Mouse (Mus musculus) kidney, adult 2 months (tissue): ENCODE measurements at regions not wholly inside any gene's neighbourhood (a gene's known extent, or its start where the extent isn't known, plus 50 kb on each side); places are given as distances from the start of the nearest gene placed in this dataset.

Experiments used
- DNase-seq: peaks from one replicate; pipeline ENCODE4 v3.0.0; 2021
- H3K27ac ChIP-seq: fragments of 200-500 bp; 2 replicates; pipeline ENCODE4 v1.5.1; 2012; ENCODE audit warnings: low read depth, low read length, control low read depth, inconsistent platforms; ENCODE audit not compliant: insufficient read depth
- H3K27me3 ChIP-seq: fragments of 200-500 bp; replicated peaks from 2 replicates; pipeline ENCODE4 v1.6.1; 2012; ENCODE audit warnings: mild to moderate bottlenecking, moderate library complexity, low read length, inconsistent platforms; ENCODE audit not compliant: control insufficient read depth, insufficient read depth
- H3K36me3 ChIP-seq: fragments of 200-500 bp; 2 replicates; pipeline ENCODE4 v1.6.1; 2012; ENCODE audit warnings: mild to moderate bottlenecking, moderate library complexity, low read length, inconsistent platforms; ENCODE audit not compliant: control insufficient read depth, insufficient read depth
- H3K4me1 ChIP-seq: fragments of 200-500 bp; 2 replicates; pipeline ENCODE4 v1.6.1; 2011; ENCODE audit warnings: low read length; ENCODE audit not compliant: control insufficient read depth, insufficient read depth
- H3K4me3 ChIP-seq: fragments of 200-500 bp; 2 replicates; pipeline ENCODE4 v1.5.1; 2011; ENCODE audit warnings: mild to moderate bottlenecking, low read depth, low read length, control low read depth; ENCODE audit not compliant: insufficient read depth
- CTCF ChIP-seq: fragments of 200-500 bp; conservative IDR thresholded peaks from 2 replicates; pipeline ENCODE4 v1.5.1; 2011; ENCODE audit warnings: low read depth, mild to moderate bottlenecking, control low read depth, low read length, moderate library complexity, mixed read lengths; ENCODE audit not compliant: insufficient read depth, insufficient read length
- POLR2A ChIP-seq: fragments of 200-500 bp; IDR thresholded peaks from one replicate; pipeline ENCODE4 v1.6.1; 2011; ENCODE audit warnings: low read depth, low read length, control low read depth
- WGBS: fragments of 180-500 bp; shearing (Covaris S2); methylation state at CpG from one replicate; pipeline ENCODE4 v1.1.7; 2018; 5-methylcytosine and 5-hydroxymethylcytosine counted together

GRCm38 (mm10) chr3:34920497-34920896 lies 270.3 kb downstream of the Sox2 start:
- 59% methylated on average over 5 of the region's 5 CpGs for WGBS
- Histone ChIP-seq H3K4me3 (no peak overlapping the region), H3K4me1 (no peaks in the 10 kb centered on the region), H3K27ac (no peak overlapping the region), H3K36me3 (no peaks in the 10 kb centered on the region), H3K27me3 (no peaks in the 10 kb centered on the region)
- no peak for DNase-seq
- TF ChIP-seq POLR2A = no peak
- no peak for TF ChIP-seq CTCF

- Histone ChIP-seq H3K4me3 (no peak overlapping the region), H3K27me3 (no peaks in the 10 kb centered on the region), H3K36me3 (no peaks in the 10 kb centered on the region), H3K27ac (no peak overlapping the region), H3K4me1 (no peaks in the 10 kb centered on the region)
- no peak for DNase-seq
- no peak for TF ChIP-seq CTCF
- TF ChIP-seq POLR2A = no peak
- WGBS = 31% methylated on average over 3 of the region's 3 CpGs
Observed at GRCm38 (mm10) chr3:34949867-34950266, 299.7 kb downstream of the Sox2 start.

DNA sequence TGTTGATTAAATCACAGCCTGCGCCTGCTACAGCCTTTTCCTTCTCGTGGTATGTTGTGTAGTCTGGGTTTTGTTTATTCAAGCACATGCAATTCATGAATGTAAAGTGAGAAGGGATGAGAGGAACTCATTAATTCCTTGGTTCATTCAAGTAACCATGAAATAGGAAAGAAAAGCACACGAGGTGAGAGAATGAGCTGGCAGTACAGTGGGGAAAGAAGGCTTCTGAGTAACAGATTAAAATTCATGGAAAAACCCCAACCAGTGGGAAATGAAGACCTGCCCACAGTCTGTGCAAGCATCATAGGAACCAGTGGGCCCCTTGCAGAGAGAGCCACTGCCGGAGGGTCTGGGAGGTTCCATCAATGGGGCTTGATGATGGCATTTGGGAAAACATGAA lies 306.0 kb downstream of the Sox2 start:
- no peak overlapping the region for H3K27ac ChIP-seq
- H3K4me3 ChIP-seq = no peak overlapping the region
- TF ChIP-seq POLR2A = no peak
- TF ChIP-seq CTCF = no peak
- no peaks in the 10 kb centered on the region for H3K36me3 ChIP-seq
- no peak for DNase-seq
- WGBS = 27% methylated on average over 4 of the region's 4 CpGs
- H3K4me1 ChIP-seq = no peaks in the 10 kb centered on the region
- H3K27me3 ChIP-seq = no peaks in the 10 kb centered on the region

- no peak for TF ChIP-seq POLR2A
- Histone ChIP-seq H3K4me1 (no peaks in the 10 kb centered on the region), H3K4me3 (no peak overlapping the region), H3K27ac (no peak overlapping the region), H3K36me3 (no peaks in the 10 kb centered on the region), H3K27me3 (no peaks in the 10 kb centered on the region)
- no peak for DNase-seq
- 85% methylated on average over 19 of the region's 19 CpGs for WGBS
Observed at GRCm38 (mm10) chr3:34959044-34959521, 308.9 kb downstream of the Sox2 start.

DNA sequence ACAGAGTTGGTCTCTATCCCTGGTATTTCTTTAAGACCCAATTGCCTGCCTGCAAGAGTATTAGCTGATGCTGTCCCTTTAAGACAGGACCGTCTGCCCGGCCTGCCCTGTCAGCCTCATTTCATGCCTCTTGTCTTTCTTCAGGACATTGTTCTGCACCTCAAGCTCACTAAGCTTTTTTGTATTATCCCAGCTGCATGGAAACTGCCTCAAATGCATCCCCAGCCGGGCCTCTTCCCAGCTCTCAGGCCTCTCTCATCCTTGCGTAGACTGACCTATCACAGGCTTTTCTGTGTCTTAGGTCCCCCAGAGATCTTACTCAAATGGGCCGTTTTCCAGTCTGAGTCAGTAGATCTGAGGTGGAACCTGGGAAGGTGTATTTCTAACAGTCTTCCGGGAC lies 316.2 kb downstream of the Sox2 start:
- Histone ChIP-seq H3K36me3 (no peaks in the 10 kb centered on the region), H3K27ac (no peak overlapping the region), H3K27me3 (no peaks in the 10 kb centered on the region), H3K4me1 (no peaks in the 10 kb centered on the region), H3K4me3 (no peak overlapping the region)
- TF ChIP-seq POLR2A = no peak
- TF ChIP-seq CTCF = no peak
- WGBS = 58% methylated on average over 6 of the region's 6 CpGs
- DNase-seq = no peak

GRCm38 (mm10) chr3:34967911-34968310 lies 317.7 kb downstream of the Sox2 start:
- WGBS = 75% methylated on average over 2 of the region's 2 CpGs
- no peak overlapping the region for H3K4me3 ChIP-seq
- TF ChIP-seq CTCF (no peak), POLR2A (no peak)
- H3K4me1 ChIP-seq = no peaks in the 10 kb centered on the region
- H3K27me3 ChIP-seq = no peaks in the 10 kb centered on the region
- no peaks in the 10 kb centered on the region for H3K36me3 ChIP-seq
- DNase-seq = no peak
- H3K27ac ChIP-seq = no peak overlapping the region

- no peaks in the 10 kb centered on the region for H3K36me3 ChIP-seq
- no peak for DNase-seq
- 70% methylated on average over 4 of the region's 4 CpGs for WGBS
- no peaks in the 10 kb centered on the region for H3K4me1 ChIP-seq
- H3K27me3 ChIP-seq = no peaks in the 10 kb centered on the region
- no peak overlapping the region for H3K4me3 ChIP-seq
- TF ChIP-seq POLR2A = no peak
- H3K27ac ChIP-seq = no peak overlapping the region
Observed at GRCm38 (mm10) chr3:34971536-34971935, 321.3 kb downstream of the Sox2 start.

DNA sequence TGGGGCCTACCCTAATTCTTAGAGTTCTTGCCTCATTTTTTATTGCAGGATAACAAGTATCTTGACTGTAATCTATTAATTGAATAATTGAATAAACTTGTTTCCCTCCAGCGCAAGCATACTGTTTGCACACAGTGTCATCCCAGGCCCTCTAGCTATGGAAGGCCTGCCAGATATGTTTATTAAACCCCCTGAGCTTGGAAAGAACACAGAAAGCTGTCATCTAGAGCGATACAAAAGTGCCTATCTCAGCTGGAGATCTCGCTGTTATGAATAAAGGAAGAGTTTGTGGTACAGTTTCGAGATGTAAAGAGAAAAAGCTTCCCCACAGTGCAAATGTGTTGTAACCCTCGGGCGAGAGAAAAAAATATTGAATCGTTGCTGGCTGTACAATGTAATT lies 324.2 kb downstream of the Sox2 start:
- DNase-seq = no peak
- WGBS = 77% methylated on average over 7 of the region's 7 CpGs
- Histone ChIP-seq H3K27me3 (no peaks in the 10 kb centered on the region), H3K36me3 (no peaks in the 10 kb centered on the region), H3K4me3 (no peak overlapping the region), H3K27ac (no peak overlapping the region), H3K4me1 (no peaks in the 10 kb centered on the region)
- TF ChIP-seq CTCF = no peak
- no peak for TF ChIP-seq POLR2A
